Mouse (Mus musculus) cerebellum, adult 2 months (tissue): Measurements from ENCODE around the gene Phkg2.

Experiments
- CTCF ChIP-seq: fragments of 200-500 bp; IDR thresholded peaks from 2 replicates; pipeline ENCODE4 v1.5.1; 2011; ENCODE audit warnings: low read depth, mild to moderate bottlenecking, control low read depth, low read length, moderate library complexity, borderline replicate concordance; ENCODE audit not compliant: insufficient read depth
- POLR2A ChIP-seq: fragments of 200-500 bp; IDR thresholded peaks from 2 replicates; pipeline ENCODE4 v1.6.1; 2011; ENCODE audit warnings: low read length, control low read depth, borderline replicate concordance; ENCODE audit not compliant: insufficient read depth

GRCm38 (mm10) chr7:127589637-127590036 lies 16.5 kb downstream of the Phkg2 start:
- TF ChIP-seq POLR2A = no peak
- no peak for TF ChIP-seq CTCF
